Mouse (Mus musculus) sigmoid colon, adult 10 weeks (tissue): ENCODE results near the gene Eif2ak3. TPM values are rescaled to one million over a fixed set of nuclear protein-coding genes. Genes with fewer than 3 reads are reported as not detected.

Source experiments
- polyA plus RNA-seq: library from polyadenylated mRNA; stranded (reverse); fragments of 350-450 nt; fragmentation: Illumina TruSeq; extraction: RNeasy Lipid Tissue Mini Kit (QIAGEN cat#74804); gene quantifications from one replicate; pipeline ENCODE4 v1.2.3, GENCODE M21; 2014; ENCODE audit warnings: low read depth, low replicate concordance

Gene Eif2ak3
- 27.5 TPM for polyA plus RNA-seq

DNA sequence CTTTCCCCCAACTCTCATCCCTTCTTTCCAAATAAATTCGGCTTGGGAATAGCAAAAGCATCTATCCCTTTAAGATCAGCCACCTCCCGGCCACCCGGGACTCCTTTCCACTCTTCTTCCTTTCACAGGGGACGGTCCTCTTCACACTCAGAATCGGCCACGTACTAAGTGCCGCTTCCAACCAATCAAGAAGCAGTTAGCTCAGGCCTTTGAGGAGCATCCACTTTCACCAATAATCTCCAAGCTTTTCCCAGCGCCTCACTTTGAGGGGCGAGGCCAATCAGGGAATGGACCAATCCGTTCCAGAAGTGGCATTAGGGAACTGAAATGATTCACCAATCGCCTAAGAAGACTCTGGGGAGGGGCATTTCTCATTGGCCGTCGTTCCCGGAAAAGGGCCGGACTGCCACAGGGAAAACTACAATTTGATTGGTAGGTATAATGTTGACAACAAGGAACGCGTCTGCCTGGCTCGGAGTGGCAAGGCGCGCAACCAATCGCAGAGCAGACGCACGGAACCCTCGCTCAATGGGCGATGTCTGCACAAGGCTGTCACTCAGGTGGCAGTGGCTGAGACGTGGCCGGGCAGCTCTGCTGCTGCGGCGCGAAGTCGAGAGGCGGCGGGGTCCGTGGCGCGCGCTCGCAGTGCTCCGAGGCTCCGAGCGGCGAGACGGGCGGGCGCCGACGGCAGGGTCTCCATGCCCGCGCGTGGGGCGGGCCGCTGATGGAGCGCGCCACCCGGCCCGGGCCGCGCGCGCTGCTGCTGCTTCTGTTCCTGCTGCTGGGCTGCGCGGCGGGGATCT, at the start of gene Eif2ak3:
Gene Eif2ak3 (plus strand): TSS at position 514 of the 803 bp plus-strand sequence.

DNA sequence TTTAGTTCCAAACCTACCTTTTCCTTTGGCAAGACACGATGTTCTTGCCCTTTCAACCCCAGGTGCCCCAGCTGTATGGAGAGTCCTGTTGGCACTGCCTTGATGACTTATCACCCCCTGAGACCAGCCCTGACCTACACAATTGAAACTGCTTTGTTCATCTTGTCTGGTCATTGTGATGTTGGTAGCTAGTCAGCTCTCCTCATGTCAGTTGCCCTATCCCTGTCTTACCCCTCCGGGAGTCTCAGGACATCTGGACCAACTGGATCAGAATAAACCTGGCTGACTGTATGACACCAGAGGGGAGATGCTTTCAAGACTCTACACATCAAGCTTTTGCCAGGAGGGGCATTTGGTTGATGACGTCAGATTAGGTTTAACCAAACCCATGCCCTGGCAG, 74.5 kb downstream of the Eif2ak3 start, which contains the start of gene Tex37:
Gene Tex37 (minus strand): TSS at position 101 of the 400 bp plus-strand sequence.

Other genes starting within 250 kb of the Eif2ak3 start
- gene Rpia, start 52.3 kb upstream of the Eif2ak3 start, polyA plus RNA-seq = 22.1 TPM
- not detected for gene Tex37, start 74.4 kb downstream of the Eif2ak3 start, polyA plus RNA-seq
- not detected for gene Foxi3, start 112.0 kb downstream of the Eif2ak3 start, polyA plus RNA-seq